Mouse (Mus musculus): Measurements from ENCODE around the gene Tufm. TPM values are rescaled to one million over a fixed set of nuclear protein-coding genes. Genes with fewer than 3 reads are reported as not detected.

Tufm gene
- polyA plus RNA-seq, 1 experiment from 2014 or later, result 129 TPM

- no peak for ATAC-seq
- no peak overlapping the region for H3K4me2 ChIP-seq
- no peaks in the 10 kb centered on the region for H3K36me3 ChIP-seq
- peaks cover 14% of the 10 kb centered on the region; the same call in 1 of the 2 replicates for H3K27me3 ChIP-seq (replicated peaks)
- 0 out of 2 replicates have a peak, but pooled peaks cover 9% of the 10 kb centered on the region for H3K4me1 ChIP-seq
- H3K9me3 ChIP-seq (replicated peaks), result no peaks in the 10 kb centered on the region
- 46% methylated on average over 17 of the region's 17 CpGs for WGBS (ENCODE audit: insufficient replicate concordance)
- H3K27ac ChIP-seq, result no peak overlapping the region
- H3K4me3 ChIP-seq, result no peak overlapping the region
- H3K9ac ChIP-seq, result no peak overlapping the region
Measured at GRCm38 (mm10) chr7:126456382-126457266, 30.5 kb upstream of the Tufm start.

GRCm38 (mm10) chr7:126458225-126458624, 28.9 kb upstream of the Tufm start:
- no peak for ATAC-seq
- Histone ChIP-seq H3K4me3 (no peak overlapping the region), H3K9me3 (replicated peaks) (no peaks in the 10 kb centered on the region), H3K27me3 (replicated peaks) (peaks cover 21% of the 10 kb centered on the region), H3K4me1 (peaks cover 12% of the 10 kb centered on the region; the same call in 1 of the 2 replicates), H3K27ac (no peak overlapping the region), H3K9ac (no peak overlapping the region; the same call in 1 of the 2 replicates), H3K4me2 (no peak overlapping the region), H3K36me3 (no peaks in the 10 kb centered on the region)
- 72% methylated on average over 5 of the region's 5 CpGs for WGBS (ENCODE audit: insufficient replicate concordance)

DNA sequence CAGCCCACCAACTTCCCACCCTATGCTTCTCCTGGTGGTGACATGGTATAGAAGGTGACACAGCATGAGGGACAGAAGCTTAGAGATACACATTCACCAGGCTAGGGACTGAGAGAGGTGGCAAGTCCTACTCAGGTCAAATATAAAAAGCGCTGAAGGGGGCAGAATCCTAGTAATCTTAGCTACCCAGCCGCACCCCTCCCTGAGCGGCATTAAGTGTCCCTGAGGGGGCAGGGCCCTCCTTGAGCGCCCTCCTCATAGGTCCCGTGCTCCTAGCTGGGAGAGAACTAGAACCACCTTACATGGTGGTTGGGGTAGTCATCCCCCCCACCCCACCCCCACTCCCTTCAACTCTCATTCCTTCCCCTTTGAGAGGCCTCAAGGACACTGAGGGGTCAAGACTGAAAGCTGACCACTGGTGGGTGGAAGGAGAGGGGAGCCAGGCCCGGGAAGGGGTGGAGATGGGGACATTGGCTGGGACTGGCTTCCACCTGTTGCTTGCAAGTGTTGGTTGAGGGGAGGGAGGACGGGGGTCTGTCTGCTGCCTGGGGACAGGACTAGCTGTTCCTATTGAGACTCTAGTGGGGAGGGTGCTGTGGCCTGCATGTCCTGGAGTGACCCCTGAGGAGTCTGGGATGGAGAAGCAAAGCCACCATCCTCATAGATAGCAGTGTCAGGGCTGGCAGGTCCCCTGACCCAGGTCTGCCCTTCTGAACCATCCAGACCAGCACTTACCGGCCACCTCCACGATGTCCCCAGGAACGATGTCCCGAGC, 28.1 kb upstream of the Tufm start:
- H3K9me3 ChIP-seq (replicated peaks), result no peaks in the 10 kb centered on the region
- H3K9ac ChIP-seq, result no peak overlapping the region; the same call in 1 of the 2 replicates
- no peak overlapping the region for H3K27ac ChIP-seq
- H3K27me3 ChIP-seq (replicated peaks), result peaks cover 21% of the 10 kb centered on the region
- peaks cover 20% of the 10 kb centered on the region for H3K4me1 ChIP-seq
- 69% methylated on average over 11 of the region's 11 CpGs for WGBS (ENCODE audit: insufficient replicate concordance)
- no peak for ATAC-seq
- H3K36me3 ChIP-seq, result no peaks in the 10 kb centered on the region
- H3K4me2 ChIP-seq, result no peak overlapping the region
- H3K4me3 ChIP-seq, result no peak overlapping the region

DNA sequence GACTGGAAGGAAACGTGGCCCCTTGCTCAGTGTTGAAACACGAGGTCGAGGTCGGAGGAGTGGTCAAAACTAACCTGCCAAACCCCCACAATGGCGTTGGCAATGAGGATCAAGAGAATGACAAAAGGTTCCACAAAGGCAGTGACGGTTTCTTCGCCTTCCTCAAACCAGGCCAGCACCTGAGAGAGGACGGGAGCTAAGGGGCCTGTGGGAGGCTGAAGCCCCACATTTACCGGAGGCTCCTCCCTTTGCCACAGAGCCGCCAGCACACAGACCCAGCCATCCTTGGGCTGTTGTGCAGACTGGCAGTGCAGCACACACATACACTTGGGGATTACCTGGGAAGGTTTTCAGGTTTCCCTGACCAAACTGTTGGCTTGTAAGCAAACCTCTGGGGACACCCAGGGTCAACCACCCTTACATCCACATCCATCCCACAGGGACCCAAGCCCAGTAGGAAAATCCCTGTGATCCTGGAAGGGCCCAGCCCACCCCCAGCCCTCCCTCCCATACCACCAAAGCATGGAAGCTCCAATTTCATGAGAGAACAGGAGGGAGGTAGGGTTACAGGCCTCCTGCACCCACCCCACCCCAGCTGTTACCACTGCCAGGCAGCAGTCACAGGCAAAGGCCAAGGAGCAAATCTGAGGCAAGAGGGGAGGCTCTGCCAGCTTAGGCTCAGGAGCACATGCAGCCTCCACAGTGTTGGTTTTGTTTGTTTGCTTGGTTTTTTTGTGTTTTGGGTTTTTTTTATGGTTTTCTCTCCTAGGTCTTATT, 26.4 kb upstream of the Tufm start:
- Histone ChIP-seq H3K27ac (no peak overlapping the region), H3K4me1 (peaks cover 38% of the 10 kb centered on the region), H3K36me3 (no peaks in the 10 kb centered on the region), H3K9me3 (replicated peaks) (no peaks in the 10 kb centered on the region), H3K27me3 (replicated peaks) (peaks cover 21% of the 10 kb centered on the region), H3K4me2 (no peak overlapping the region), H3K9ac (no peak overlapping the region), H3K4me3 (no peak overlapping the region)
- WGBS (ENCODE audit: insufficient replicate concordance), result 53% methylated on average over 10 of the region's 10 CpGs
- ATAC-seq, result no peak

- 55% methylated on average over 3 of the region's 3 CpGs for WGBS (ENCODE audit: insufficient replicate concordance)
- no peak for ATAC-seq
- Histone ChIP-seq H3K9ac (no peak overlapping the region), H3K4me1 (peaks cover 41% of the 10 kb centered on the region), H3K36me3 (peaks cover 4% of the 10 kb centered on the region; the same call in 1 of the 2 replicates), H3K27me3 (replicated peaks) (peaks cover 21% of the 10 kb centered on the region), H3K4me2 (no peak overlapping the region), H3K4me3 (no peak overlapping the region), H3K27ac (no peak overlapping the region), H3K9me3 (replicated peaks) (no peaks in the 10 kb centered on the region)
Measured at GRCm38 (mm10) chr7:126461626-126462025, 25.5 kb upstream of the Tufm start.

DNA sequence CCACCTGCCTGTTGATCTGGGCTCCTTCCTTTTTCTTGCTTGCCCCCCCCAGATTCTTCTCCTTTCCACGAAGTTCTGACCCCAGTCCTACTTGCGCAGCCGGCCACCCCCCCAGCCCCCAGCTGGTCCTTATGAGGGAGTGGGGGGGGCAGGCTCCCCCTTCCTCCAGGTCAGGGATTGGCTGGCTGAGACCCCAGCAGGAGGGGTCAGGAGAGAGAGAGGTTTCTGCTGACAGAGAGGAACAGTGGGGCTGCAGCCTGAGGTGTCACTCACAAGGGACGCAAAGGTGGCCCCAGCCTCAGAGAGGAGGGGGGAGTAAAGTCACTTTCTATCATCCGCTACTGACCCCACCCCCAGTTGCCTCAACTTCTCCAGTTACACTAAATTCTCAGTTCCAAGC, 24.2 kb upstream of the Tufm start, which contains the start of gene Atp2a1:
TSS of gene Atp2a1 (minus strand) at position 105 of the 400 bp plus-strand sequence.
- H3K27me3 ChIP-seq (replicated peaks), result peaks cover 21% of the 10 kb centered on the region
- no peak within 1 kb of the TSS for H3K4me2 ChIP-seq
- H3K9me3 ChIP-seq (replicated peaks), result no peaks in the 10 kb centered on the region
- peaks cover 18% of the 10 kb centered on the region for H3K36me3 ChIP-seq
- 59% methylated on average over 5 of the region's 5 CpGs for WGBS (ENCODE audit: insufficient replicate concordance)
- H3K4me1 ChIP-seq, result peaks cover 48% of the 10 kb centered on the region
- H3K9ac ChIP-seq, result no peak within 1 kb of the TSS; the same call in 1 of the 2 replicates
- ATAC-seq, result no peak
- no peak within 1 kb of the TSS for H3K4me3 ChIP-seq
- H3K27ac ChIP-seq, result no peak within 1 kb of the TSS

GRCm38 (mm10) chr7:126463547-126463946, 23.6 kb upstream of the Tufm start:
- no peaks in the 10 kb centered on the region for H3K9me3 ChIP-seq (replicated peaks)
- 58% methylated on average over 4 of the region's 4 CpGs for WGBS (ENCODE audit: insufficient replicate concordance)
- peaks cover 24% of the 10 kb centered on the region for H3K36me3 ChIP-seq
- ATAC-seq, result no peak
- no peak overlapping the region; the same call in 1 of the 2 replicates for H3K9ac ChIP-seq
- H3K27me3 ChIP-seq (replicated peaks), result peaks cover 21% of the 10 kb centered on the region
- peaks cover 48% of the 10 kb centered on the region for H3K4me1 ChIP-seq
- H3K27ac ChIP-seq, result no peak overlapping the region
- no peak overlapping the region for H3K4me2 ChIP-seq
- no peak overlapping the region for H3K4me3 ChIP-seq

DNA sequence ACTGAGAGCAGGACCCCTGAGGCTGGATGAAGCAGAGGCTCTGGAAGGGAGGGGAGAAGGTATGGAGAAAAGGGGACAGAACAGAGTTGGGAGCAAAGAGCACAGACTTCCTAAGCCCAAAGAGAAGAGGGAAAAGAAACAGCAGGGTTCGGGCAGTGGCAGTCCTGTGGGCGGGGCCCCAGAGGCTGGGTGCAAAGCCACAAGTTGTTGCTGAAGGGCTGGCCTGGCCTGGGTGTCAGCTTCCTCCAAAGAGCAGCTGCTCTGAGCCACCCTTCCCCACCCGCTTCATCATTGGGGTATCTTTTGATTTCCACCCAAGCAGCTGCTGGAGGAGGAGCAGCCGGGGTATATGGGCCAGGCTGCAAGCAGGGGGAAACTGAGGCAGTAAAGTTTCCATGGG, 23.0 kb upstream of the Tufm start:
- WGBS (ENCODE audit: insufficient replicate concordance), result 32% methylated on average over 4 of the region's 4 CpGs
- peaks cover 48% of the 10 kb centered on the region for H3K4me1 ChIP-seq
- ATAC-seq, result no peak

GRCm38 (mm10) chr7:126464836-126465235, 22.3 kb upstream of the Tufm start:
- no peak for ATAC-seq
- H3K36me3 ChIP-seq, result peaks cover 36% of the 10 kb centered on the region
- H3K27me3 ChIP-seq (replicated peaks), result peaks cover 10% of the 10 kb centered on the region
- H3K9ac ChIP-seq, result no peak overlapping the region
- H3K4me3 ChIP-seq, result no peak overlapping the region
- H3K4me1 ChIP-seq, result peaks cover 53% of the 10 kb centered on the region
- 55% methylated on average over 5 of the region's 5 CpGs for WGBS (ENCODE audit: insufficient replicate concordance)
- H3K9me3 ChIP-seq (replicated peaks), result no peaks in the 10 kb centered on the region
- H3K27ac ChIP-seq, result no peak overlapping the region
- no peak overlapping the region for H3K4me2 ChIP-seq

More for the DNA sequence above, 23.0 kb upstream of the Tufm start:
- Histone ChIP-seq H3K9me3 (replicated peaks) (no peaks in the 10 kb centered on the region), H3K4me2 (no peak overlapping the region), H3K27ac (no peak overlapping the region), H3K4me3 (no peak overlapping the region), H3K36me3 (peaks cover 29% of the 10 kb centered on the region), H3K9ac (no peak overlapping the region), H3K27me3 (replicated peaks) (peaks cover 16% of the 10 kb centered on the region)

GRCm38 (mm10) chr7:126465246-126466030, 21.7 kb upstream of the Tufm start:
- H3K36me3 ChIP-seq, result peaks cover 42% of the 10 kb centered on the region
- no peak overlapping the region for H3K4me2 ChIP-seq
- H3K4me1 ChIP-seq, result peaks cover 57% of the 10 kb centered on the region
- no peak overlapping the region for H3K4me3 ChIP-seq
- H3K27ac ChIP-seq, result no peak overlapping the region
- H3K9me3 ChIP-seq (replicated peaks), result no peaks in the 10 kb centered on the region
- peaks cover 10% of the 10 kb centered on the region for H3K27me3 ChIP-seq (replicated peaks)
- WGBS (ENCODE audit: insufficient replicate concordance), result 33% methylated on average over 7 of the region's 7 CpGs
- 0 out of 2 replicates have a peak, but pooled peaks have one; percentile 15 for ATAC-seq
- H3K9ac ChIP-seq, result no peak overlapping the region

DNA sequence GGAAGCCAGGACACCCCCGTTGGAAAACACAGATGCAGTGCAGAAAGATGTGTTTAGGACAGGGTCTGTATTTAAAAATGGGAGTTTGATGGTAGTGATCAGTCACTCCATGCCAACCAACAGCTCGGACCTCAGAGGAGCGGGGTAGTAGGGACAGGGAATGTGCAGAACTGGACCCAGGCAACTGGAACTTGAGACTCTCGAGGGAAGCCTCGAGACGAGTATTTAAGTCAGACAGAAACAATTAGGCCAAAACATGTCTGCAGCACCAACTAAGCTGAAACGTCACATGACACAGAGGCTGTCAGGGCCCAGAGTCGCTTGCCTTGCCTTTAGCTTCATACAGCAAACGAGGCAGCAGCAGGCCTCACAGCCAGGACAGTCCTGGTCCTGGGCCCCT, 21.0 kb upstream of the Tufm start:
- H3K27me3 ChIP-seq (replicated peaks), result peaks cover 10% of the 10 kb centered on the region
- no peak overlapping the region for H3K27ac ChIP-seq
- 70% methylated on average over 9 of the region's 9 CpGs for WGBS (ENCODE audit: insufficient replicate concordance)
- no peaks in the 10 kb centered on the region for H3K9me3 ChIP-seq (replicated peaks)
- H3K4me1 ChIP-seq, result peaks cover 64% of the 10 kb centered on the region
- no peak overlapping the region for H3K4me3 ChIP-seq
- ATAC-seq, result no peak
- H3K4me2 ChIP-seq, result no peak overlapping the region
- H3K9ac ChIP-seq, result no peak overlapping the region
- peaks cover 48% of the 10 kb centered on the region for H3K36me3 ChIP-seq

Data from liver, embryonic 12.5 days (tissue).